Mouse (Mus musculus) bone marrow, adult 2 months (tissue): ENCODE measurements around the gene Padi3.

ENCODE experiments used
- CTCF ChIP-seq: fragments of 200-500 bp; IDR thresholded peaks from 2 replicates; pipeline ENCODE4 v1.5.1; 2011; ENCODE audit warnings: low read length, control low read depth; ENCODE audit not compliant: control insufficient read depth, insufficient read depth
- POLR2A ChIP-seq: fragments of 200-500 bp; IDR thresholded peaks from 2 replicates; pipeline ENCODE4 v1.6.1; 2011; ENCODE audit warnings: low read depth, mild to moderate bottlenecking, control low read depth, low read length, borderline replicate concordance; ENCODE audit not compliant: control insufficient read depth

GRCm38 (mm10) chr4:140782821-140783220 lies 27.6 kb downstream of the Padi3 start:
- no peak for TF ChIP-seq CTCF
- TF ChIP-seq POLR2A: no peak
